Mouse (Mus musculus) G1E (cell line): ENCODE measurements around the gene Nptxr. TPM values are rescaled to one million over a fixed set of nuclear protein-coding genes. Genes with fewer than 3 reads are reported as not detected.

Source experiments
- ATAC-seq: 2 replicates; pipeline ENCODE4 v1.8.0; 2016; ENCODE audit warnings: mild to moderate bottlenecking; ENCODE audit not compliant: insufficient number of reproducible peaks, poor library complexity, low FRiP score, severe bottlenecking; ENCODE audit errors: extremely low read depth
- DNase-seq: peaks from one replicate; pipeline ENCODE4 v3.0.0; 2012; ENCODE audit warnings: low spot score
- H3K27me3 ChIP-seq: 2 replicates; pipeline ENCODE4 v1.6.1; 2012; ENCODE audit warnings: mild to moderate bottlenecking, low read length, inconsistent platforms; ENCODE audit not compliant: insufficient read depth
- H3K36me3 ChIP-seq: replicated peaks from 2 replicates; pipeline ENCODE3; 2012; ENCODE audit warnings: mild to moderate bottlenecking, inconsistent platforms
- H3K4me1 ChIP-seq: 2 replicates; pipeline ENCODE4 v1.6.1; 2012; ENCODE audit warnings: low read depth, low read length, inconsistent platforms, mixed read lengths; ENCODE audit not compliant: insufficient read depth
- H3K4me3 ChIP-seq: 2 replicates; pipeline ENCODE4 v1.5.1; 2012; ENCODE audit warnings: low read depth, mild to moderate bottlenecking, inconsistent platforms, low read length, moderate library complexity, mixed read lengths
- H3K9me3 ChIP-seq: replicated peaks from 2 replicates; pipeline ENCODE4 v1.6.1; 2012; ENCODE audit warnings: inconsistent platforms
- CTCF ChIP-seq: IDR thresholded peaks from 2 replicates; pipeline ENCODE4 v1.5.1; 2012; ENCODE audit warnings: low read depth, low read length, inconsistent platforms, mixed read lengths
- GATA1 ChIP-seq: IDR thresholded peaks from 2 replicates; pipeline ENCODE4 v1.6.1; 2012; ENCODE audit warnings: borderline replicate concordance, low read length, inconsistent platforms, mixed read lengths
- GATA2 ChIP-seq: IDR thresholded peaks from 2 replicates; pipeline ENCODE4 v1.6.1; 2012; ENCODE audit warnings: low read depth, low read length, inconsistent platforms, borderline replicate concordance
- POLR2AphosphoS5 ChIP-seq: IDR thresholded peaks from 2 replicates; pipeline ENCODE4 v1.6.1; 2012; ENCODE audit warnings: low read depth, low read length, inconsistent platforms; ENCODE audit not compliant: insufficient replicate concordance
- TAL1 ChIP-seq: conservative IDR thresholded peaks from 2 replicates; pipeline ENCODE4 v1.6.1; 2012; ENCODE audit warnings: low read depth, low read length, inconsistent platforms, mixed read lengths
- polyA plus RNA-seq: library from polyadenylated mRNA; stranded (reverse); fragments of >175 nt; gene quantifications from 2 replicates; pipeline ENCODE4 v1.2.3, GENCODE M21; 2012
- total RNA-seq, 2 experiments: library from RNA; stranded (forward) in 1 of 2; stranded (reverse) in 1 of 2; fragments of 200-1000 nt in 1 of 2; fragments of >200 nt in 1 of 2; fragmentation: Nextera tagmentation in 1 of 2; gene quantifications; 2 replicates each; pipeline ENCODE4 v1.2.3; 2014 to 2017

The Nptxr gene
- total and polyA plus RNA-seq, 3 experiments: 0.01 to 0.05 TPM; not detected in 1

DNA sequence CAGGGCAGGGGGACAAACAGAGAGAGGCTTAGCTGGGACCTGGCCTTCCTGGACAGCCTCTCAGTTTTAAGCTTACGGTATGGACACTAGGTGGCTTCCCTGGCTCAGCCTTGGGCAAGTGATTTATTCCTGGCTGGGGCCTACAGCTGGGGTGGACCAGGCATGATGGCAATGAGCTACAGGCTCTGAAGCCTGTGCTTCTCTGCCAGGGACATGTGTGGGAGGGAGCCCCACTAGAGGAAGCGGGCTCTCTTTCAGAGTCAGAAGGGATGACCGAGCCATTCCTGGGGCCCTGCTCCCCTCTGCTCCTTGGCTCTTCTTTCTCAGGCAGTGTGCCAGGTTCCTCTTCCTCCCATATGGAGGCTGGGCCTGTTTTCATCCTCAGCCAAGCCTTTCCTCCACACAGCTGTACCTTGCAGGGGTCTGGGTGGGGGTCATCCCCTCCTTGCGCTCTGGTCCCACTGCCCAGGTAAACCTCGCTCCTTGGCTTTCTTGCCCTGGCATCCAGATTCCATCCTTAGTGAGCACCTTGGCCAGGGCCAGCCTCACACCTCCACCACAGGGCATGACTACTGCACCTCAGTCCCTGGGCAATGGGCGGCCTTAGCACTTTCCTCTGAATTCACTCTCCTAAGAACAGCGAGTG, 40.8 kb downstream of the Nptxr start:
- no peak for DNase-seq
- no peak for ATAC-seq
- peaks cover 60% of the 10 kb centered on the region for H3K36me3 ChIP-seq
- TF ChIP-seq GATA1 (no peak), CTCF (no peak), TAL1 (no peak), GATA2 (no peak), POLR2AphosphoS5 (no peak)
- H3K9me3 ChIP-seq: no peaks in the 10 kb centered on the region
- H3K27me3 ChIP-seq: no peaks in the 10 kb centered on the region
- H3K4me3 ChIP-seq: no peak overlapping the region
- peaks cover 6% of the 10 kb centered on the region; the same call in 1 of the 2 replicates for H3K4me1 ChIP-seq

DNA sequence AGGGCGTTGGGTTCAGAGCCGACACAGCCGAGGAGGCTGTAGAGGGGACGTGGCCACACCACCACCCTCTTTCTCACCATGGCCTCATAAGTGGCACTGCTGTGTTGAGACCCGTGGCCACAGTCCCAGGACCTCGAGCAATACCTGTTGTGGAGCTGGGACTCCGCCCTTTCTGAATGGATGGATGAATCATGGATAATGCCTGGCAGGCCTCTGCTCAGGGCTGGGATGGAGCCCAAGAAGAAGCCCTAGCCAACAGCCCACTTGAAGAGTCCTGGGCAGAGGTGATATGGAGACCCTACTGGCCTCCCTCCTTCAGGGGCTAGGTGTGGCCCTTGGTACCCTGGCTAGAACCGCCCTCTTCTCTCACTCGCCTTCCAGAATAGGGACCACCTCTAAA, 41.6 kb downstream of the Nptxr start:
- ATAC-seq: no peak
- no peaks in the 10 kb centered on the region for H3K27me3 ChIP-seq
- no peak for DNase-seq
- H3K9me3 ChIP-seq: no peaks in the 10 kb centered on the region
- H3K36me3 ChIP-seq: peaks cover 57% of the 10 kb centered on the region
- H3K4me1 ChIP-seq: no peaks in the 10 kb centered on the region
- no peak overlapping the region for H3K4me3 ChIP-seq
- TF ChIP-seq GATA1: no peak
- no peak for TF ChIP-seq CTCF
- TF ChIP-seq TAL1: no peak
- no peak for TF ChIP-seq GATA2
- no peak for TF ChIP-seq POLR2AphosphoS5

DNA sequence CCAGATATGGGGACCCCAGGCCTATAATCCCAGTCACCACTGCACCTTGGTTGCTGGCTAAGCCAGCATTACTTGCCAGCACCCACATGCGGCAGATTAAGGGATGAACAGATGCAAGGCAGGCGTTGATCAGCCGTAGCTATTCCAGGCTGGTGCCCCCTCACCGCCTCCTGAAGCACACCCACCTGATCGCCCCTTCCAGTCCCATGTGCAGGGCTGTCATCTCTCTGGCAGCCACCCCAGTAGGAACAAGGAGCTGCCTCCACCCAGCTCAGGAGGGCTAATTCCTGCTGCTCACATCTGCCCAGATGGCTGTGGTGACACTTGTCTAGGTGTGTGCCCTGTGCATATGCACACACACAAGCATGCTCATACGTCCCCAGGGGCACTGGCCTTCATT, 43.6 kb downstream of the Nptxr start:
- ATAC-seq: no peak
- no peaks in the 10 kb centered on the region for H3K4me1 ChIP-seq
- TF ChIP-seq GATA2: no peak
- no peak for TF ChIP-seq TAL1
- TF ChIP-seq GATA1: no peak
- TF ChIP-seq POLR2AphosphoS5: no peak
- TF ChIP-seq CTCF: no peak
- H3K36me3 ChIP-seq: peaks cover 48% of the 10 kb centered on the region
- no peaks in the 10 kb centered on the region for H3K9me3 ChIP-seq
- no peak overlapping the region for H3K4me3 ChIP-seq
- no peak for DNase-seq
- H3K27me3 ChIP-seq: peaks cover 9% of the 10 kb centered on the region; the same call in 1 of the 2 replicates

DNA sequence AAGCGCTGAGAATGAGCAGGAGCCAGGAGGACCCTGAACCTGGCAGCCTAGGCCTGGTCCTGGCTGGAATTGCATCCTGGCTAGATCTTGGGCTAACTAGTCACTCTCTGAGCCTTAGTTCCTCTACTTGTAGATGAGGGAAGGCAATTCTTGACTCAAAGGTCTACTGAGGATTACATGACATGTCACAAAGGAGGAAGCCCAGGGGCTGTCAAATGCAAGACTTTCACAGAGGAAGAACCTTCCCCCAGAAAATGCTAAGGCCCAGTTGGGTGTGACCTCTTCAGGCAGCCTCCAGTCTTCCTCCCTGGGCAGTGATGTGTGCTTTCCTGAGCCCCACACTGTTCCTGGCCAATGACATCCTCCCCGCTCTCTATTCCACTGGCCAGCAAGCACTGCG, 47.4 kb downstream of the Nptxr start:
- no peak for TF ChIP-seq GATA1
- no peak for TF ChIP-seq TAL1
- no peak for TF ChIP-seq GATA2
- TF ChIP-seq POLR2AphosphoS5: no peak
- no peak for TF ChIP-seq CTCF
- Histone ChIP-seq H3K4me1 (0 out of 2 replicates have a peak, but pooled peaks cover 6% of the 10 kb centered on the region), H3K4me3 (no peak overlapping the region), H3K27me3 (peaks cover 33% of the 10 kb centered on the region), H3K36me3 (peaks cover 13% of the 10 kb centered on the region), H3K9me3 (no peaks in the 10 kb centered on the region)
- ATAC-seq (no peak), DNase-seq (no peak)

DNA sequence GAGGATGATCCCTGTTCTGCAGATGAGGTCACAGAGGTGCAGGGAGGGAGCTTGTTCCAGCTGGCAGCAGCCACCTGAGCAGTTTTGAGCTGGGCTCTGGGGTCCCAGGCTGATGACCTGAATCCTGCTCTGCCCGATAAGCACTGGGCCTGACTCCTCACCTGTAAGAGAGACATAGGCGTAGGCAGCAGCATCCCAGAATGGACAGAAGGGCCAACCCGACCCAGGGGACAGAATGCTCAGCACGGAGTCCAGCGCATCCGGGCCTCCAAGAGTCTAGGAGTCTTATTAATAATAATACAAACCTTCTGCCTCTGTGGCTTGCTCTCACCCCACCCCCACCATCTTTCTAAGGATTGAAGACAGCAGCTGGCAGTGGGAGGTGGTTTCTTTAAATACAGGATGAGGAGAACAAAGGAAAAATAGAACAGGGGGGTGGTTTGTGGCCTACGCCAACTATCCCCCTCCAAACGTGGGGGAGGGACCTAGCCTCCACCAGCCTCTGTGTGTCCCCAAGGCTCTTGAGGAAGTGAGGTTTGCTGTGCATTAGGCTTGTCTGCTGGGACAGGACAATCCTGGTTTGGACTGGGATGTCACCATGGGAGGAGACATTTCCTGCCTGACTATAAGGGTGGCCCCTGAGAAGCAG, 48.5 kb downstream of the Nptxr start:
- DNase-seq: no peak
- no peak for TF ChIP-seq GATA1

DNA sequence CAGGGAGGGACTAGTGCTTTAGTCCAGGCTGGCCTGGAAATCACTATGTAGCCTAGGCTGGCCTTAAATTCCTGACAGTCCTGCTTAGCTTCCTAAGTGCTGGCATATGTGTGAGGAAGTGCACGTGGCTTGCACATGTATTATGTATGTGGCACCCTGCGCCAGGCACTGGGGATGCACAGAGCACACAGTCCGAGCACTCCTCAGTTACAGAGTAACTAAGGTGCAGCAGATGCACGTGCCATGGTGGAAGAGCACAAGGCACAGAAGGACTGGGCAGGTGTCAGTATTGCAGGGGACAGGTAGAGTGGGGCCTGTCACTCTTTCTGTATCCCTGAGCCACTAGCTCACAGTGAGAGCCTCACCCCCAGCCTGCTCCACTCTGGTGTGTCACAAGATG, 49.4 kb downstream of the Nptxr start:
- H3K36me3 ChIP-seq: no peaks in the 10 kb centered on the region
- TF ChIP-seq CTCF: no peak
- TF ChIP-seq GATA1: no peak
- TF ChIP-seq GATA2: no peak
- no peak for TF ChIP-seq POLR2AphosphoS5
- no peak for TF ChIP-seq TAL1
- no peaks in the 10 kb centered on the region for H3K9me3 ChIP-seq
- DNase-seq: no peak
- H3K4me3 ChIP-seq: no peak overlapping the region
- peaks cover 41% of the 10 kb centered on the region for H3K27me3 ChIP-seq
- 0 out of 2 replicates have a peak, but pooled peaks cover 9% of the 10 kb centered on the region for H3K4me1 ChIP-seq
- ATAC-seq: no peak

More for the DNA sequence above, 48.5 kb downstream of the Nptxr start:
- Histone ChIP-seq H3K4me1 (0 out of 2 replicates have a peak, but pooled peaks cover 9% of the 10 kb centered on the region), H3K36me3 (peaks cover 5% of the 10 kb centered on the region), H3K9me3 (no peaks in the 10 kb centered on the region), H3K4me3 (no peak overlapping the region), H3K27me3 (peaks cover 39% of the 10 kb centered on the region)
- ATAC-seq: no peak
